Mouse (Mus musculus) hematopoietic multipotent progenitor cell, adult 10-12 weeks (in vitro differentiated cells): ENCODE results near the gene Mvb12b. TPM values are rescaled to one million over a fixed set of nuclear protein-coding genes. Genes with fewer than 3 reads are reported as not detected.

Source experiments
- polyA plus RNA-seq: library from polyadenylated mRNA; stranded (reverse); fragments of >175 nt; gene quantifications from 2 replicates; pipeline ENCODE4 v1.2.3, GENCODE M21; 2012; ENCODE audit warnings: low replicate concordance

Gene Mvb12b
- 16.4 and 32.7 TPM in 2 replicates for polyA plus RNA-seq

DNA sequence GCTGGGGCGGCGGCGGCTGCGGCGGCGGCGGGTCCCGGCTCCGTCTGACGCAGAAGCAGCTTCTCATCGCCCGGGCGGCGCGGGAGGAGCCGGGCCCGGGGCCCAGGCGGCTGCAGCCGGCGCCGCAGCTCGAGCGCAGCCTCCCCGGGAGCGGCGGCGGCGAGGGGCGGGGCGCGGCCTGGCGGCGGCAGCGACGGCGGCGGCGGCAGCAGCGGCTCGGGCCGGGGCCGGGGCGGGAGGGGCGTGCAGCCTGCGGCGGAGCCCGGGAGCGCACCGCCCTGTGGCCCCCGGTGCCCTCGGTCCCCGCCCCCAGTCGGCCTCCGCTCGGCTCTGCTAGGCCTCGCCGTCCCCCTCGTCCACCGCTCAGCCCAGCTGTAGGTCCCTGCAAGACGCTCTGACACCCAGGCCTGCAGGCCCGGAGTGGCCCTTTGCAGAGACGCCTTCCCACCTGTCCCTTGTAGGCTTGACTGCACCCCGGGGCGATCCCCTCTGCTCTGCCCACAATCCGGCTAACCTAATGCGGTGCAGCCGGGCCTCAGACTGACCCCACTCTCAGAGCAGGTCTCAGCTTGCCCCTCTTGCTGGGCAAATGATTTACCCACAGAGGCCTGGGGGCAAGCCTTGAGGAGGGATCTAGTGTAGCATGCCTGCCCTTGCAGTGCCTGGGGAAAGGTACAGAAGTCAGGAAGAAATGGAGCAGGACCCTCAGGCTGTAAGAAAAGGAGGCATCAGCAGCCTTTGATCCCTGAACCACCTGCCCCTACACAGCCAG lies at the start of gene Mvb12b:
Gene Mvb12b (minus strand): TSS at position 619 of the 772 bp plus-strand sequence.

Other genes with a start within 250 kb of the Mvb12b start
- not detected in 2 replicates for gene Lmx1b, start 247.4 kb downstream of the Mvb12b start, polyA plus RNA-seq